Mouse (Mus musculus) limb, embryonic 12.5 days (tissue): Measurements from ENCODE around the gene Cdh20. TPM values are rescaled to one million over a fixed set of nuclear protein-coding genes. Genes with fewer than 3 reads are reported as not detected.
"Not testable (repeated sequence)": the region's sequence is repeated elsewhere in the genome, so short reads cannot be mapped to it uniquely, and the experiment has no call there.

Experiments
- ATAC-seq: fragments of 200-750 bp; cut with Nextera tagmentation; 2 replicates; pipeline ENCODE4 v1.8.0; 2017; ENCODE audit warnings: low read depth, moderate TSS enrichment; ENCODE audit not compliant: insufficient number of reproducible peaks, insufficient read depth, low FRiP score, low TSS enrichment
- H3K27ac ChIP-seq: fragments of 300-500 bp; sonication (generic); 2 replicates; pipeline ENCODE4 v1.5.1; 2016; ENCODE audit warnings: mild to moderate bottlenecking, moderate library complexity
- H3K27me3 ChIP-seq: fragments of 300-500 bp; sonication (generic); 2 replicates; pipeline ENCODE4 v1.6.1; 2016; ENCODE audit warnings: mild to moderate bottlenecking, moderate library complexity
- H3K36me3 ChIP-seq: fragments of 300-500 bp; sonication (generic); 2 replicates; pipeline ENCODE4 v1.6.1; 2016; ENCODE audit warnings: mild to moderate bottlenecking, moderate library complexity
- H3K4me1 ChIP-seq: fragments of 300-500 bp; sonication (generic); replicated peaks from 2 replicates; pipeline ENCODE4 v1.6.1; 2016
- H3K4me2 ChIP-seq: fragments of 300-500 bp; sonication (generic); 2 replicates; pipeline ENCODE4 v1.6.1; 2016; ENCODE audit warnings: mild to moderate bottlenecking, moderate library complexity
- H3K4me3 ChIP-seq: fragments of 300-500 bp; sonication (generic); replicated peaks from 2 replicates; pipeline ENCODE4 v1.5.1; 2016; ENCODE audit warnings: mild to moderate bottlenecking
- H3K9ac ChIP-seq: fragments of 300-500 bp; sonication (generic); replicated peaks from 2 replicates; pipeline ENCODE4 v1.6.1; 2016; ENCODE audit warnings: mild to moderate bottlenecking, moderate library complexity
- H3K9me3 ChIP-seq: fragments of 300-500 bp; sonication (generic); 2 replicates; pipeline ENCODE4 v1.6.1; 2016; ENCODE audit warnings: mild to moderate bottlenecking, moderate library complexity
- WGBS: fragments of 180-500 bp; shearing (Covaris S2); methylation state at CpG from one replicate; pipeline ENCODE4 v1.1.7; 2016; 5-methylcytosine and 5-hydroxymethylcytosine counted together
- polyA plus RNA-seq: library from polyadenylated mRNA; unstranded; fragments of >200 nt; fragmentation: Nextera tagmentation; extraction: Ambion mirVana; gene quantifications from 2 replicates; pipeline ENCODE4 v1.2.1, GENCODE M21; 2016

Cdh20 gene
- polyA plus RNA-seq, 1 experiment from 2014 or later, result 0.13 TPM

DNA sequence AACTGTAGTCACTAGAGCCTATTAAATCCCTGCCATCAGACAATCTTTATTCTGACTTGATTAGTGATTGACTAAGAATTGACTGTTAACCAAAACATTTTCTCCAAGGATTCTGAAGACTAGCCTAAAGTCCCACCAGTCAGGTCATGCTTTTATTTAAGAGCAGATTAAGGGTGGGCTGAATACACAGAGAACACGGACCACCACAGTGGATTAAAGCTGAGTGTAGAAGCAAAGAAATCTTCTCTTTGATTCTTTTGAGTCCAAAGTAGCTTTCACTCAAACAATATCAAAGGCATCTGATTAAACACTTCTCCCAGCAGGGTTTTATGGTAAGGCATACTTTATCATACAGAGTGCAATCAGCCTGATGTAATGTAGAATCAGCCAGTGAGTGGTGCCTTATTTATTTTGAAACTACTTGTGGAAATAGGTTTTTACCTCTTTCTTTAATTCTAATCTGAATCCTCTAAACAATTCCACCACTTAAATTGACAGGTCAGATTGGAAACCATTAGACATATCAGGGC, 149.0 kb downstream of the Cdh20 start:
- no peaks in the 10 kb centered on the region for H3K27me3 ChIP-seq
- WGBS, result 54% methylated on average over 1 of the region's 1 CpGs

GRCm38 (mm10) chr1:104933051-104933450, 164.7 kb downstream of the Cdh20 start:
- 11% methylated on average over 7 of the region's 7 CpGs for WGBS
- no peaks in the 10 kb centered on the region for H3K4me1 ChIP-seq
- no peak overlapping the region for H3K4me3 ChIP-seq
- no peaks in the 10 kb centered on the region for H3K27me3 ChIP-seq
- H3K27ac ChIP-seq, result no peak overlapping the region
- H3K9ac ChIP-seq, result no peak overlapping the region
- H3K9me3 ChIP-seq, result no peaks in the 10 kb centered on the region
- H3K4me2 ChIP-seq, result no peak overlapping the region
- H3K36me3 ChIP-seq, result no peaks in the 10 kb centered on the region
- no peak for ATAC-seq

More for the DNA sequence above, 149.0 kb downstream of the Cdh20 start:
- H3K4me2 ChIP-seq, result no peak overlapping the region
- peaks cover 2% of the 10 kb centered on the region; the same call in 1 of the 2 replicates for H3K4me1 ChIP-seq
- H3K9me3 ChIP-seq, result no peaks in the 10 kb centered on the region
- H3K36me3 ChIP-seq, result no peaks in the 10 kb centered on the region
- ATAC-seq, result no peak
- H3K27ac ChIP-seq, result no peak overlapping the region
- no peak overlapping the region for H3K9ac ChIP-seq
- H3K4me3 ChIP-seq, result no peak overlapping the region

GRCm38 (mm10) chr1:104936966-104937365, 168.6 kb downstream of the Cdh20 start:
- no peaks in the 10 kb centered on the region for H3K27me3 ChIP-seq
- no peak overlapping the region for H3K9ac ChIP-seq
- H3K36me3 ChIP-seq, result no peaks in the 10 kb centered on the region
- 82% methylated on average over 4 of the region's 4 CpGs for WGBS
- H3K27ac ChIP-seq, result no peak overlapping the region
- no peaks in the 10 kb centered on the region for H3K9me3 ChIP-seq
- no peaks in the 10 kb centered on the region for H3K4me1 ChIP-seq
- H3K4me3 ChIP-seq, result no peak overlapping the region
- no peak for ATAC-seq
- no peak overlapping the region for H3K4me2 ChIP-seq

DNA sequence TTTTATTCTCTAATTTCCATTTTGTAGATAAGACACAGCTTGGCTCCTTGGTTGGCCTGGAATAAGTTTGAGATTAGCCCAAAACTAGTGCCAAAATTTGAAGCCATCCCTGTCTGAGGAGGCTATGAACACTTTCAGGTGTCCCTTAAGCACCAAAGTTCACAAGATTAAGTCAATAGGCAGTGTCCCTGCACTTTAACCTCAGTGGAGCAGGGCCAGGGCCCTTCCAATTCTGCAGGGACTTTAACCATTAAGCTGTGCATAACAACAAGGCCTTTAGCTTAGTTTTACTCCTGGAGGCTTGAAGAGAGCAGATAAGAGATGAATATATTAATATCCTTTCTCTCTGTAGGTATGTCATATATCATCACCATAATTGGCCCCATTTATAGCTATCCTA, 170.8 kb downstream of the Cdh20 start:
- Histone ChIP-seq H3K27ac (no peak overlapping the region), H3K4me2 (no peak overlapping the region), H3K36me3 (no peaks in the 10 kb centered on the region), H3K27me3 (no peaks in the 10 kb centered on the region), H3K4me1 (no peaks in the 10 kb centered on the region), H3K4me3 (no peak overlapping the region), H3K9me3 (no peaks in the 10 kb centered on the region), H3K9ac (no peak overlapping the region)
- ATAC-seq, result no peak

DNA sequence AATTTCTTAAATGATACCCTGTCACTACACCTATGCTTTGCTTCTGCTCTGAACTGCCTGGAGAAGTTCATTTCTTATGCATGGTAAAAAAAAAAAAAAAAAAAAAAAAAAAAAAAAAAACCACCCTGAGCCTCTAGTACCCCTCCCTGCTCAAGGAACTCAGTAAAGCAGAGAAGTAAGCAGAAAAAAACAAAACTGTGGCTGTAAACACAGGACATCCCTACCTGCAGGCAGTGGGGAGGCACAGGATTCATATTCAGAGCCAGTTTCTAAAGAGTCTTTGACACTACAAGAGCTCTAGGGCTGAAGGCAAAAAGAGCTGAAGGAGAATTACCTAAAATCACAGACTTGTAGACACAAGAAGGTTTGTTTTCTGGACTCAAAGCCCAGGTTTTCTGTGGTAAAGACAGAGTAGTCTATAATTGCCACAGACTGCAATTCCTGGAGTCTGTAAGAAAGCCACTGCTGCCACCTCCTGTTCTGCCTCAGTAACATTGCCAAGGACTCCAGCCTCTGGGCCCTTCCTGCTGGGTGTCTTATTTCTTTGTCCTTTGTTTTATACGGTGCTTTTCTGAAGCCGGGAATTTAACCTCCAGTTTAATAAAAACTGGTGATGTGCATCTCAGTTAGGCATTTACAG, 176.3 kb downstream of the Cdh20 start:
- no peak overlapping the region for H3K4me2 ChIP-seq
- 23% methylated on average over 2 of the region's 2 CpGs for WGBS
- ATAC-seq, result peak; percentile 82; the same call in 1 of the 2 replicates
- H3K4me1 ChIP-seq, result no peaks in the 10 kb centered on the region
- no peaks in the 10 kb centered on the region for H3K27me3 ChIP-seq
- no peak overlapping the region for H3K9ac ChIP-seq
- no peak overlapping the region for H3K27ac ChIP-seq
- H3K36me3 ChIP-seq, result no peaks in the 10 kb centered on the region
- no peaks in the 10 kb centered on the region for H3K9me3 ChIP-seq
- no peak overlapping the region for H3K4me3 ChIP-seq

DNA sequence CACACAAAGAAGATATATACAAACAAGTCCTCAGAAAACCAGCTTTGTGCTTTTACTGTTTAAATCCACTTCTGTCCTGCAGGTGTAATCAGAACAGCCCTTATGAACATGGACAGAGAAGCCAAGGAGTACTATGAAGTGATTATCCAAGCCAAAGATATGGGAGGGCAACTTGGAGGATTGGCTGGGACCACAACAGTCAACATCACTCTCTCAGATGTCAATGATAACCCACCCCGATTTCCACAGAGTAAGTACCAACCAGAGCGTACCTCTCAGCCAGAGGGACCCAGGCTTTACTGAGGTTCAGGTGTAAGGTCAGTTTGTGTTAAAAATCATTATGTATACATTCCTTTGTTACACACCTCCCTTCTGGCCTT, 176.8 kb downstream of the Cdh20 start:
- Histone ChIP-seq H3K9me3 (no peaks in the 10 kb centered on the region), H3K27me3 (no peaks in the 10 kb centered on the region)
- ATAC-seq, result no peak

GRCm38 (mm10) chr1:104949640-104950039, 181.3 kb downstream of the Cdh20 start:
- not testable (repeated sequence) for H3K4me2 ChIP-seq, H3K9me3 ChIP-seq, H3K27me3 ChIP-seq, H3K27ac ChIP-seq, ATAC-seq, H3K36me3 ChIP-seq, H3K4me3 ChIP-seq, H3K4me1 ChIP-seq, H3K9ac ChIP-seq
- 71% methylated on average over 2 of the region's 2 CpGs for WGBS

More for the DNA sequence above, 176.8 kb downstream of the Cdh20 start:
- no peak overlapping the region for H3K9ac ChIP-seq
- 86% methylated on average over 2 of the region's 2 CpGs for WGBS
- no peak overlapping the region for H3K4me3 ChIP-seq
- H3K27ac ChIP-seq, result no peak overlapping the region
- no peaks in the 10 kb centered on the region for H3K4me1 ChIP-seq
- no peaks in the 10 kb centered on the region for H3K36me3 ChIP-seq
- H3K4me2 ChIP-seq, result no peak overlapping the region

DNA sequence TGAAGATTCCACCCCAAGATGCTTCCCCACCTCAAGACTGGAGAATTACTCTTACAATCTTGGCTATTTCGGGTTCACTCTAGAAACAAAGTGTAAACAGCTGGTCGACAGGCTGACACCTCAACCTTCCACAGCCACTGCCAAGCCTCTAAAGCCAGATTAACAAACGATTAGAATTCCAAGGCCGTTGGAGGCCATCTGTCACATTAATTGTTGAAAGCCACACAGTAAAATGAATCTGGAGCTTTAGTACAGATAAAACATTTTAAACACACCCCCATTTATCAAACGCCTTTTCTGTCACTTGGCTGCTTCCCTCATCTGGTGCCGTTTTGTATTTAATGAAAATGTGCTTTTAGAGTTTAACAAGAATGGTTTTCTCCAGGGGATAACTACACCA, 188.7 kb downstream of the Cdh20 start:
- Histone ChIP-seq H3K4me2 (no peak overlapping the region), H3K9ac (no peak overlapping the region), H3K27me3 (no peaks in the 10 kb centered on the region), H3K27ac (no peak overlapping the region), H3K4me3 (no peak overlapping the region), H3K9me3 (no peaks in the 10 kb centered on the region), H3K36me3 (no peaks in the 10 kb centered on the region), H3K4me1 (no peaks in the 10 kb centered on the region)
- 10% methylated on average over 6 of the region's 6 CpGs for WGBS
- no peak for ATAC-seq

DNA sequence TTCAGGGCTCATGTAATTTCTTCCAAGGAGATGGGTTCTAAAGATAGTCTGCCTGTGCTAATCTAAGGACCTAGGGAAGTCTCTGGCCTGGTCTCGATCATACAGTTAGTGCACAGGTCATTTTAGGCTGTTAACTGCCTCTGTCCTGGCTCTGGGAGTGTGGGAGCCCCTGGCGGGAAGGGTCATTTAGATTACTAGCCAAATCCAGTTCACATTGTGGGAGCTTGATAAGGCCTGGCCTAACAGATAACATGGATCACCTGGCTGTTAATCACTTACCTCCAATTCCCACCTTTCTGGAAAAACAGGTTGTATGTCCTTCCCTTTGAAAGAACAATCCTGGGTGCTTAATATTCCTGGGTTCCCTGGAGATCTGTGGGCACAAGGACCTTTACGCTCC, 193.3 kb downstream of the Cdh20 start:
- no peaks in the 10 kb centered on the region for H3K36me3 ChIP-seq
- H3K27me3 ChIP-seq, result no peaks in the 10 kb centered on the region
- H3K4me2 ChIP-seq, result no peak overlapping the region
- 76% methylated on average over 3 of the region's 3 CpGs for WGBS
- H3K9me3 ChIP-seq, result no peaks in the 10 kb centered on the region
- no peak overlapping the region for H3K27ac ChIP-seq
- no peak overlapping the region for H3K4me3 ChIP-seq
- H3K9ac ChIP-seq, result no peak overlapping the region
- H3K4me1 ChIP-seq, result no peaks in the 10 kb centered on the region
- no peak for ATAC-seq

DNA sequence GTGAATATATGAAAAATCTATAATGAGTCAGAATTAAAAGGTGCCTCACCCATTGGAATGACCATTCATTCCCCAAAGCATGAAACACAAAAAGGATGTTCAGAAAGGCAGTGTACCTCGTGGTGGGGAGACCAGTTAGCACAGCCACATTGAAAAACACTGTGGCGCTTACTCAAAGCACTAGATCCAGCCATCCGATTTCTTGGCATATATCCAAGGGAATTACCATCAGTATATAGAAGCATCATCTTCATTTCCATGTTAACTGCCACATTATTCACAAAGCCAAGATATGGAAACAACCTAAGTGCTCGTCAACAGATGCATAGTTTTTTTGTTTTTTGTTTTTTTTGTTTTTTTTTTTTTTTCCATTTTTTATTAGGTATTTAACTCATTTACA, 193.9 kb downstream of the Cdh20 start:
- Histone ChIP-seq H3K4me2 (no peak overlapping the region), H3K27me3 (no peaks in the 10 kb centered on the region), H3K9me3 (no peaks in the 10 kb centered on the region), H3K9ac (no peak overlapping the region), H3K4me1 (no peaks in the 10 kb centered on the region), H3K36me3 (no peaks in the 10 kb centered on the region), H3K4me3 (no peak overlapping the region), H3K27ac (no peak overlapping the region)
- WGBS, result 83% methylated on average over 4 of the region's 4 CpGs
- no peak for ATAC-seq

DNA sequence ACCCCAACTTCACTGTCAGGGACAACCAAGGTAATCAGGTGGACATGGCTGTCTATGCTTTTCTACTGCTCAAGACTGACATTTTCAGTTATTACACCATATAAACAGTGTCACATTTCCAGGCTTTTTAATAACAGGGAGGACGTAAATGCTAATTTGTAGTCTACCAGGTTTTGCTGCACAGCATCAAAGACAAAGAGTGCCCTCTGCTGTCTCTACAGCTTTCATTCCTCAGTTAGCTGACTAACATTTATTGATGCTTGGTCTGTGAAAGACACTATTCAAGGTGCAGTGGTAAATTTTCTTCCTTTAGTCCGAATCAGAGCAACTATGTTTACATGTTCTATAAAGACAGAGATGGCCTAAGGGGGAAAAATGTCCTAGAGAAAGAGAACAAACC, 210.7 kb downstream of the Cdh20 start:
- ATAC-seq, result no peak
- Histone ChIP-seq H3K9ac (no peak overlapping the region), H3K27me3 (no peaks in the 10 kb centered on the region), H3K4me2 (no peak overlapping the region), H3K4me1 (peaks cover 3% of the 10 kb centered on the region; the same call in 1 of the 2 replicates), H3K4me3 (no peak overlapping the region), H3K27ac (no peak overlapping the region), H3K36me3 (no peaks in the 10 kb centered on the region), H3K9me3 (no peaks in the 10 kb centered on the region)
- WGBS, result 40% methylated on average over 2 of the region's 2 CpGs

DNA sequence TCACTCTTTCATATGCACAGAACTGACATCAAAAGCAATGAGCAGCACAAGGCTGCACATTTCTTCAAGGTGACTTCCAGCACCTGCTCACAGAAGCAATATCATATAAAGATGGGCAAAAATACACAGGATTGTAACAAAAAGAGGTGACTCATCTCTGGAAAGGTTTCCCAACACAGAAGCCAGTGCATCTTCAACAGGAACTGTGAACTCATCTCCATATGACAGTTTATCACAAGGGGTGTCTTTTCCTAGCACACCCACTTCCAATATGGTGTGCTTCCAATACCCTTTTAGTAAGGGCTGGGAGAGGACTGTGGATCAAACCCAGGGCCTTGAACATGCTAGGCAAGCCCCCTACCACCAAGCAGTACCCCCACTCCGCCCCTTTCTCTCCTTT, 211.9 kb downstream of the Cdh20 start:
- H3K36me3 ChIP-seq, result no peaks in the 10 kb centered on the region
- 80% methylated on average over 1 of the region's 1 CpGs for WGBS
- H3K4me3 ChIP-seq, result no peak overlapping the region
- no peak overlapping the region for H3K4me2 ChIP-seq
- ATAC-seq, result no peak
- H3K9me3 ChIP-seq, result no peaks in the 10 kb centered on the region
- no peaks in the 10 kb centered on the region for H3K27me3 ChIP-seq
- no peak overlapping the region for H3K27ac ChIP-seq
- peaks cover 3% of the 10 kb centered on the region; the same call in 1 of the 2 replicates for H3K4me1 ChIP-seq
- no peak overlapping the region for H3K9ac ChIP-seq
